ENCODE assay signal across 15 mouse cellular contexts in the genomic region with DNA sequence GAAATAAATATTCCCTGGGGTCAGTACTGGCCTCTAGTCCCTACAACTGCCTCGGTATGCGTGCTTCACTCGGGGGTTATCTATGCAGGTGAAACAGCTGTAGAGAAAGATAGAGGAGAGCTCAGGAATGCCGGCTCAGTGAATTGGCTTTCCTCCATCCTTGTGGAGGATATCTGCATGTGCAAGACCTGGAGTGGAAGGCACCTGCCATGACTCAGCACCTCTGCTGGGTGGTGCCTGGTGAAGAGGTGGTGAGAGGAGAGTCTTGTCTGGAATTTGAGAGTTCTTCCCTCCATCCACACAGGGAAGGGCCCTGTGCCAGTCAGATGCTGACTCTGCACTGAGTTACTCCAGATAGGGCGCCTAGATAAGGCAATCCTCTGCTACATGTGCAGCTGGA.
DNase-seq lines count a peak whose midpoint lies in the region; ATAC-seq and TF ChIP-seq lines count a peak whose summit lies in the region.
"Had no signal": no experiment of that assay in that cellular context is flagged by ENCODE, and none has a peak within 500 bp of the region (broad histone marks: within the 10 kb centered on the region; RNA-seq: fewer than 3 reads in every experiment).

No protein-coding gene starts in this region.

- H3K9me3 ChIP-seq in MEL (replicated peaks; ENCODE audit: insufficient read depth, low read length) = no peaks in the 10 kb centered on the region
- H3K9me3 ChIP-seq in heart, postnatal 0 days (replicated peaks; ENCODE audit: control insufficient read depth, low read length) = no peaks in the 10 kb centered on the region
- H3K9me3 ChIP-seq in forebrain, embryonic 12.5 days = no peaks in the 10 kb centered on the region
- H3K9me3 ChIP-seq: embryonic facial prominence, embryonic 13.5 days; hindbrain, embryonic 15.5 days; limb, embryonic 12.5 days had no signal

- WGBS in heart, postnatal 0 days = 42% methylated on average over 5 of the region's 5 CpGs
- WGBS in forebrain, embryonic 12.5 days = 82% methylated on average over 5 of the region's 5 CpGs

- DNase-seq in 3T3-L1 (ENCODE audit: low read depth, low spot score) (peak; percentile 26), MEL (ENCODE audit: low read depth, low spot score) (peak; percentile 71)
- no peak for DNase-seq in heart, postnatal 0 days (ENCODE audit: low spot score)
- no peak for DNase-seq in cerebellum, adult 11-12 months
- DNase-seq: adrenal gland, postnatal 10 days; cerebellum, adult 9-10 months; gastrocnemius, postnatal 10 days; kidney, postnatal 4 days had no signal

- no peak for TF ChIP-seq POLR2A in MEL (IDR thresholded peaks at IDR 0.05; ENCODE audit: control insufficient read depth in 1 of 2, insufficient read depth in 1 of 2, low read depth in 1 of 2, low read length in 2 of 2, poor library complexity in 1 of 2)

- TF ChIP-seq EP300 in MEL (IDR thresholded peaks at IDR 0.05; ENCODE audit: low read depth in 1 of 2, low read length in 2 of 2) = peak; percentile 58 to 77; a peak in 3 of 4 replicates
- TF ChIP-seq EP300 in heart, postnatal 0 days (IDR thresholded peaks at IDR 0.05; ENCODE audit: low read depth) = no peak

- no peak for TF ChIP-seq CTCF in MEL (IDR thresholded peaks at IDR 0.05 in 2 of 3, conservative IDR thresholded peaks at IDR 0.05 in 1 of 3; ENCODE audit: control insufficient read depth in 1 of 3, insufficient read depth in 1 of 3, low read depth in 2 of 3, low read length in 3 of 3, poor library complexity in 1 of 3, severe bottlenecking in 1 of 3)
- no peak for TF ChIP-seq CTCF in heart, postnatal 0 days (IDR thresholded peaks at IDR 0.05; ENCODE audit: low read depth)

- peaks cover 0 to 16% of the 10 kb centered on the region in 2 experiments; a peak in 3 of 4 replicates for H3K4me1 ChIP-seq in MEL (ENCODE audit: control insufficient read depth in 1 of 2, insufficient read depth in 2 of 2, low read length in 2 of 2)
- H3K4me1 ChIP-seq in heart, postnatal 0 days (ENCODE audit: control insufficient read depth, insufficient read depth) = no peaks in the 10 kb centered on the region
- H3K4me1 ChIP-seq in forebrain, embryonic 12.5 days = no peaks in the 10 kb centered on the region
- H3K4me1 ChIP-seq: embryonic facial prominence, embryonic 13.5 days; hindbrain, embryonic 15.5 days; limb, embryonic 12.5 days had no signal

- H3K9ac ChIP-seq in MEL (ENCODE audit: control insufficient read depth, low read depth, low read length, poor library complexity, severe bottlenecking) = no peak overlapping the region
- no peak overlapping the region for H3K9ac ChIP-seq in heart, postnatal 0 days (replicated peaks; ENCODE audit: low read depth, low read length)
- no peak overlapping the region for H3K9ac ChIP-seq in forebrain, embryonic 12.5 days
- H3K9ac ChIP-seq: embryonic facial prominence, embryonic 13.5 days; hindbrain, embryonic 15.5 days; limb, embryonic 12.5 days had no signal

- no peak overlapping the region for H3K4me2 ChIP-seq in heart, postnatal 0 days (ENCODE audit: low read depth, low read length)
- no peak overlapping the region for H3K4me2 ChIP-seq in forebrain, embryonic 12.5 days
- H3K4me2 ChIP-seq: embryonic facial prominence, embryonic 13.5 days; hindbrain, embryonic 15.5 days; limb, embryonic 12.5 days had no signal

- peaks cover 0 to 6% of the 10 kb centered on the region in 2 experiments; a peak in 2 of 4 replicates for H3K36me3 ChIP-seq in MEL (ENCODE audit: control insufficient read depth in 1 of 2, insufficient read depth in 2 of 2, low read length in 2 of 2)
- H3K36me3 ChIP-seq in heart, postnatal 0 days (replicated peaks; ENCODE audit: control insufficient read depth, insufficient read depth, low read length) = no peaks in the 10 kb centered on the region
- no peaks in the 10 kb centered on the region for H3K36me3 ChIP-seq in forebrain, embryonic 12.5 days (replicated peaks)
- H3K36me3 ChIP-seq: embryonic facial prominence, embryonic 13.5 days; hindbrain, embryonic 15.5 days; limb, embryonic 12.5 days had no signal

- no peak overlapping the region for H3K27ac ChIP-seq in MEL (ENCODE audit: control insufficient read depth, low read depth, low read length)
- no peak overlapping the region for H3K27ac ChIP-seq in heart, postnatal 0 days (ENCODE audit: low read depth)
- H3K27ac ChIP-seq in forebrain, embryonic 12.5 days = no peak overlapping the region
- H3K27ac ChIP-seq: embryonic facial prominence, embryonic 13.5 days; hindbrain, embryonic 15.5 days; limb, embryonic 12.5 days had no signal

- H3K27me3 ChIP-seq in MEL (ENCODE audit: control insufficient read depth in 1 of 2, insufficient read depth in 2 of 2, low read length in 2 of 2) = no peaks in the 10 kb centered on the region
- no peaks in the 10 kb centered on the region for H3K27me3 ChIP-seq in heart, postnatal 0 days (ENCODE audit: control insufficient read depth, insufficient read depth, low read length)
- no peaks in the 10 kb centered on the region for H3K27me3 ChIP-seq in forebrain, embryonic 12.5 days
- H3K27me3 ChIP-seq: hindbrain, embryonic 15.5 days had no signal

- H3K4me3 ChIP-seq in MEL (ENCODE audit: control insufficient read depth in 1 of 2, insufficient read depth in 1 of 2, low read depth in 2 of 2, low read length in 2 of 2) = no peak overlapping the region
- no peak overlapping the region for H3K4me3 ChIP-seq in heart, postnatal 0 days (ENCODE audit: low read depth, low read length)
- no peak overlapping the region for H3K4me3 ChIP-seq in forebrain, embryonic 12.5 days (replicated peaks)
- H3K4me3 ChIP-seq: embryonic facial prominence, embryonic 13.5 days; hindbrain, embryonic 15.5 days; limb, embryonic 12.5 days had no signal

- no peak for TF ChIP-seq RAD21 in MEL (IDR thresholded peaks at IDR 0.05; ENCODE audit: low read depth, low read length)

- ATAC-seq in heart, postnatal 0 days (ENCODE audit: insufficient read depth, low read depth) = peak; percentile 47
- ATAC-seq in megakaryocyte progenitor cell, adult 5-6 weeks (replicated peaks; ENCODE audit: poor library complexity) = peak; percentile 85
- ATAC-seq in monocyte, adult 5-6 weeks (replicated peaks; ENCODE audit: insufficient number of reproducible peaks, low FRiP score, low TSS enrichment, poor library complexity, severe bottlenecking) = no peak
- no peak for ATAC-seq in forebrain, embryonic 12.5 days (ENCODE audit: low FRiP score)
- ATAC-seq: midbrain, embryonic 16.5 days had no signal

- H3K79me2 ChIP-seq in MEL (ENCODE audit: control insufficient read depth, insufficient read depth, low read length, poor library complexity) = no peaks in the 10 kb centered on the region

TF ChIP-seq in MEL, 35 proteins besides CTCF, POLR2A, EP300 and RAD21:
- no peak for TF ChIP-seq ZC3H11A (IDR thresholded peaks at IDR 0.05; ENCODE audit: low read depth, low read length)
- TF ChIP-seq GATA1 (IDR thresholded peaks at IDR 0.05; ENCODE audit: low read depth, low read length) = peak; percentile 64
- TF ChIP-seq KAT2A (conservative IDR thresholded peaks at IDR 0.05; ENCODE audit: low read depth, low read length) = no peak
- peak; percentile 88 for TF ChIP-seq ETS1 (IDR thresholded peaks at IDR 0.05; ENCODE audit: low read depth, low read length)
- 0 out of 2 replicates have a peak, but pooled peaks have one; percentile 20 for TF ChIP-seq RCOR1 (IDR thresholded peaks at IDR 0.05; ENCODE audit: low read depth, low read length)
- TF ChIP-seq TCF12 (IDR thresholded peaks at IDR 0.05; ENCODE audit: low read depth, low read length) = peak; percentile 90
- TF ChIP-seq ZMIZ1 (IDR thresholded peaks at IDR 0.05; ENCODE audit: low read depth, low read length) = no peak
- no peak for TF ChIP-seq TBP (IDR thresholded peaks at IDR 0.05; ENCODE audit: low read depth, low read length)
- peak; percentile 41; the same call in 1 of the 2 replicates for TF ChIP-seq MAFK (IDR thresholded peaks at IDR 0.05; ENCODE audit: borderline replicate concordance, low read depth, low read length)
- TF ChIP-seq GABPA (IDR thresholded peaks at IDR 0.05; ENCODE audit: low read depth, low read length) = peak; percentile 74
- TF ChIP-seq TAL1 (IDR thresholded peaks at IDR 0.05; ENCODE audit: low read length) = peak; percentile 61

Comparison
In these comparisons a context has a peak if more than half of its experiments do, and no peak if none do; other contexts are left out.
1. DNase-seq: peak in 3T3-L1 (single experiment) and MEL (single experiment); none in heart, postnatal 0 days (single experiment) and cerebellum, adult 11-12 months (single experiment).
2. ATAC-seq: peak in heart, postnatal 0 days (single experiment) and megakaryocyte progenitor cell, adult 5-6 weeks (single experiment); none in monocyte, adult 5-6 weeks (single experiment) and forebrain, embryonic 12.5 days (single experiment).